Mouse (Mus musculus): ENCODE data around the gene Fev. TPM values are rescaled to one million over a fixed set of nuclear protein-coding genes. Genes with fewer than 3 reads are reported as not detected.

Fev gene
- total RNA-seq, 2 experiments from 2014 or later: 0.67 TPM; not detected in 1

DNA sequence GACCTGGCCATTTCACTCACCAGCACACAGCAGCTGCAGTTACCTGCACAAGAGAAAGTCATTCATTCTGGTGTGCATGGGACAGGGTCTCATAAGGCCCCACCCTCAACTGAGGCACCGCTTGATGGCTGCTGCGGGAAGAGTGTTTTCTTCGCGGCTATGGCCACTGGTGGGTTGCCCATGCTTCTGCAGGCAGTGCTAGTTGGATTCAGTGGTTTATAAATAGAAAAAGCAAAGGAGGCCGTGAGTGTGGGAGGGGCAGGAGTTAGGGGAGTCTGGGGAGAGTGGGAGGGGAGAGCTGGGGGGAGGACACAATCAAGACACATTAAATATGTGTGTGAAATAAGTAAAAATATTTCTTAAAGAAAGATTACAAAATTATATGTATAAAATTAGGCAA is 42.1 kb downstream of the Fev start:
- intact Hi-C loops (cut with DNase I): no loop called here
- no peak for DNase-seq

DNA sequence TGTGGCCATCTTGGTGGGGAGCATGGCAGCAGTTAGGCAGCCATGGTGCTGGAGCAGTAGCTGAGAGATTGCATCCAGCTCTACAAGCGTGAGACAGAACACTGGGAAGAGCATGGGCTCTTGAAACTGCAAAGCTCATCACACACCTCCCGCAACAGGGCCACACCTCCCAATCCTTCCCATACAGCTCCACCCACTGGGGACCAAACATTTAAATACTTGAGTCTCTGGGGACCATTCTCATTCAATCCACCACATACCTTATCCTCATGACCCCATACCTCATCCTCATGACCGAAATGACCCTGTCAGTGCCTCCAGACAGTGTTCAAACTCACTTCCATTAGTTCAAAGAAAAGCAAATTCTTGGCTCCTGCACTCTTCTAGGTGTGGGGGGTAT is 52.0 kb downstream of the Fev start:
- intact Hi-C loops (cut with DNase I): no loop called here
- no peak for DNase-seq

Small RNA genes lying within 50 kb of the gene (microRNA-seq; reads per million reads assigned to microRNA genes)
- 11.4 to 15.3 reads per million in 2 experiments for gene Mir375

Other genes with a start within 250 kb of the Fev start
- 10 to 100 TPM; 17.3 TPM for gene Ttll4, start 223.7 kb downstream of the Fev start, total RNA-seq (2021)
- gene Cyp27a1, start 171.8 kb downstream of the Fev start, total RNA-seq (2021): 10 to 100 TPM; 10.7 to 11.0 TPM
- gene Prkag3, start 136.2 kb downstream of the Fev start, total RNA-seq (2021): 1 to 10 TPM; 1.7 to 2.1 TPM
- gene Wnt6, start 113.5 kb downstream of the Fev start, total RNA-seq (2021): under 1 TPM; 0.17 to 0.60 TPM
- gene Wnt10a, start 93.9 kb downstream of the Fev start, total RNA-seq (2021): not detected
- gene Cdk5r2, start 30.5 kb downstream of the Fev start, total RNA-seq (2021): under 1 TPM in 1 of 2 experiments, not detected in 1; 0.12 TPM
- gene Cryba2, start 7.7 kb upstream of the Fev start, total RNA-seq (2021): not detected
- gene Cfap65, start 50.2 kb upstream of the Fev start, total RNA-seq (2021): under 1 TPM in 1 of 2 experiments, not detected in 1; 0.05 TPM
- gene Ihh, start 66.3 kb upstream of the Fev start, total RNA-seq (2021): under 1 TPM in 1 of 2 experiments, not detected in 1; 0.14 TPM
- 1 to 10 TPM; 2.2 to 2.7 TPM for gene Nhej1, start 239.8 kb upstream of the Fev start, total RNA-seq (2021)
- 1 to 10 TPM in 1 of 2 experiments, under 1 TPM in 1; 0.72 to 1.6 TPM for gene Slc23a3, start 248.5 kb upstream of the Fev start, total RNA-seq (2021)